Mouse (Mus musculus) CH12.LX (cell line): ENCODE data around the gene Phc3. TPM values are rescaled to one million over a fixed set of nuclear protein-coding genes. Genes with fewer than 3 reads are reported as not detected.
A peak's percentile ranks its signal among the peaks of the same experiment; 100 is the strongest.

Experiments
- DNase-seq: peaks from one replicate; pipeline ENCODE4 v3.0.0-alpha.2; 2013; ENCODE audit errors: extremely low read depth
- H3K27ac ChIP-seq: 2 replicates; pipeline ENCODE4 v1.5.1; 2012; ENCODE audit warnings: low read depth, mild to moderate bottlenecking, control low read depth, moderate library complexity; ENCODE audit not compliant: insufficient read depth
- H3K27me3 ChIP-seq: replicated peaks from 2 replicates; pipeline ENCODE3; 2012; ENCODE audit warnings: inconsistent platforms
- H3K36me3 ChIP-seq, 2 experiments: replicated peaks in 1 of 2; 2 replicates each; pipeline versions ENCODE3 to v1.6.1; 2012; ENCODE audit warnings: inconsistent platforms in 1 of 2, low read length in 1 of 2, mild to moderate bottlenecking in 1 of 2, mixed read lengths in 1 of 2, moderate library complexity in 1 of 2; ENCODE audit not compliant: control insufficient read depth in 1 of 2, insufficient read depth in 1 of 2
- H3K4me1 ChIP-seq, 2 experiments: 2 replicates each; pipeline ENCODE4 v1.6.1; 2012; ENCODE audit warnings: inconsistent platforms in 1 of 2, moderate library complexity in 1 of 2; ENCODE audit not compliant: insufficient read depth in 2 of 2, control insufficient read depth in 1 of 2
- H3K4me2 ChIP-seq: 2 replicates; pipeline ENCODE4 v1.6.1; 2012; ENCODE audit warnings: low read depth, mild to moderate bottlenecking, control low read depth; ENCODE audit not compliant: poor library complexity, insufficient read depth, severe bottlenecking
- H3K4me3 ChIP-seq, 3 experiments: fragments of 150-350 bp in 1 of 3; sonication (generic) in 1 of 3; replicated peaks in 1 of 3; 2 replicates each; pipeline versions ENCODE3 to v1.5.1; 2011 to 2012; ENCODE audit warnings: low read depth in 2 of 3, low read length in 2 of 3, mild to moderate bottlenecking in 2 of 3, moderate library complexity in 2 of 3, control low read depth in 1 of 3, improper control_type of control experiment in 1 of 3, inconsistent platforms in 1 of 3, mixed read lengths in 1 of 3; ENCODE audit not compliant: poor library complexity in 1 of 3
- H3K79me2 ChIP-seq: replicated peaks from 2 replicates; pipeline ENCODE4 v1.6.1; 2012; ENCODE audit warnings: mild to moderate bottlenecking, moderate library complexity; ENCODE audit not compliant: control insufficient read depth, poor library complexity, insufficient read depth, severe bottlenecking; ENCODE audit errors: extremely low read depth
- H3K9ac ChIP-seq: 2 replicates; pipeline ENCODE4 v1.6.1; 2012; ENCODE audit warnings: low read depth, mild to moderate bottlenecking, control low read depth, moderate library complexity; ENCODE audit not compliant: insufficient read depth
- H3K9me3 ChIP-seq: replicated peaks from 2 replicates; pipeline ENCODE3; 2012; ENCODE audit warnings: low read length, inconsistent platforms, mixed read lengths
- BHLHE40 ChIP-seq: IDR thresholded peaks from 2 replicates; pipeline ENCODE4 v1.6.1; 2011; ENCODE audit warnings: mild to moderate bottlenecking, low read depth, low read length, improper control_type of control experiment
- CHD1 ChIP-seq: IDR thresholded peaks from 2 replicates; pipeline ENCODE4 v1.6.1; 2012; ENCODE audit warnings: low read depth, low read length, improper control_type of control experiment, inconsistent platforms
- CHD2 ChIP-seq: IDR thresholded peaks from 2 replicates; pipeline ENCODE4 v1.6.1; 2011; ENCODE audit warnings: low read length, improper control_type of control experiment
- CTCF ChIP-seq, 2 experiments: IDR thresholded peaks in 1 of 2; conservative IDR thresholded peaks in 1 of 2; 2 replicates each; pipeline ENCODE4 v1.5.1; 2011 to 2012; ENCODE audit warnings: low read depth in 2 of 2, low read length in 2 of 2, improper control_type of control experiment in 1 of 2, inconsistent platforms in 1 of 2, mild to moderate bottlenecking in 1 of 2, moderate library complexity in 1 of 2
- ELF1 ChIP-seq: IDR thresholded peaks from 2 replicates; pipeline ENCODE4 v1.6.1; 2014; ENCODE audit warnings: low read depth, mild to moderate bottlenecking, inconsistent platforms, low read length, improper control_type of control experiment
- EP300 ChIP-seq: IDR thresholded peaks from 2 replicates; pipeline ENCODE4 v1.6.1; 2011; ENCODE audit warnings: low read length, improper control_type of control experiment
- ETS1 ChIP-seq: conservative IDR thresholded peaks from 2 replicates; pipeline ENCODE4 v1.6.1; 2012; ENCODE audit warnings: low read depth, mild to moderate bottlenecking, inconsistent platforms, low read length, improper control_type of control experiment, moderate library complexity
- GABPA ChIP-seq: IDR thresholded peaks from 2 replicates; pipeline ENCODE4 v1.6.1; 2012; ENCODE audit warnings: low read depth, low read length, improper control_type of control experiment, inconsistent platforms; ENCODE audit not compliant: insufficient replicate concordance
- HCFC1 ChIP-seq: IDR thresholded peaks from 2 replicates; pipeline ENCODE4 v1.6.1; 2012; ENCODE audit warnings: low read depth, mild to moderate bottlenecking, inconsistent platforms, low read length, improper control_type of control experiment
- IRF4 ChIP-seq: IDR thresholded peaks from 2 replicates; pipeline ENCODE4 v1.6.1; 2014; ENCODE audit warnings: low read depth, mild to moderate bottlenecking, inconsistent platforms, low read length, improper control_type of control experiment
- KAT2A ChIP-seq: IDR thresholded peaks from 2 replicates; pipeline ENCODE4 v1.6.1; 2012; ENCODE audit warnings: low read length, improper control_type of control experiment, inconsistent platforms; ENCODE audit not compliant: insufficient replicate concordance
- MAFK ChIP-seq: IDR thresholded peaks from 2 replicates; pipeline ENCODE4 v1.6.1; 2011; ENCODE audit warnings: low read length, improper control_type of control experiment; ENCODE audit not compliant: insufficient replicate concordance
- MAX ChIP-seq: IDR thresholded peaks from 2 replicates; pipeline ENCODE4 v1.6.1; 2011; ENCODE audit warnings: low read length, improper control_type of control experiment
- MAZ ChIP-seq: IDR thresholded peaks from 2 replicates; pipeline ENCODE4 v1.6.1; 2012; ENCODE audit warnings: low read depth, mild to moderate bottlenecking, inconsistent platforms, low read length, improper control_type of control experiment, moderate library complexity
- MEF2A ChIP-seq: IDR thresholded peaks from 2 replicates; pipeline ENCODE4 v1.6.1; 2014; ENCODE audit warnings: low read depth, mild to moderate bottlenecking, inconsistent platforms, low read length, improper control_type of control experiment, borderline replicate concordance
- MXI1 ChIP-seq: IDR thresholded peaks from 2 replicates; pipeline ENCODE4 v1.6.1; 2011; ENCODE audit warnings: mild to moderate bottlenecking, low read depth, low read length, improper control_type of control experiment
- MYC ChIP-seq: IDR thresholded peaks from 2 replicates; pipeline ENCODE4 v1.6.1; 2011; ENCODE audit warnings: low read depth, mild to moderate bottlenecking, improper control_type of control experiment, low read length
- NELFE ChIP-seq: IDR thresholded peaks from 2 replicates; pipeline ENCODE4 v1.6.1; 2011; ENCODE audit warnings: low read depth, low read length, improper control_type of control experiment
- NRF1 ChIP-seq: IDR thresholded peaks from 2 replicates; pipeline ENCODE4 v1.6.1; 2014; ENCODE audit warnings: low read depth, mild to moderate bottlenecking, inconsistent platforms, low read length, improper control_type of control experiment, moderate library complexity
- PAX5 ChIP-seq: IDR thresholded peaks from 2 replicates; pipeline ENCODE4 v1.6.1; 2012; ENCODE audit warnings: low read length, inconsistent platforms, mixed read lengths
- POLR2A ChIP-seq: IDR thresholded peaks from 2 replicates; pipeline ENCODE4 v1.6.1; 2011; ENCODE audit warnings: low read depth, mild to moderate bottlenecking, improper control_type of control experiment, low read length
- POLR2AphosphoS2 ChIP-seq: IDR thresholded peaks from 2 replicates; pipeline ENCODE4 v1.6.1; 2011; ENCODE audit warnings: low read depth, low read length, improper control_type of control experiment
- RAD21 ChIP-seq: IDR thresholded peaks from 2 replicates; pipeline ENCODE4 v1.6.1; 2011; ENCODE audit warnings: low read depth, mild to moderate bottlenecking, low read length, improper control_type of control experiment, moderate library complexity
- RCOR1 ChIP-seq: conservative IDR thresholded peaks from 2 replicates; pipeline ENCODE4 v1.6.1; 2012; ENCODE audit warnings: low read depth, mild to moderate bottlenecking, inconsistent platforms, low read length, improper control_type of control experiment
- SIN3A ChIP-seq: IDR thresholded peaks from 2 replicates; pipeline ENCODE4 v1.6.1; 2012; ENCODE audit warnings: low read length, improper control_type of control experiment, inconsistent platforms
- SMC3 ChIP-seq: IDR thresholded peaks from 2 replicates; pipeline ENCODE4 v1.6.1; 2011; ENCODE audit warnings: low read depth, low read length, improper control_type of control experiment
- TBP ChIP-seq: conservative IDR thresholded peaks from 2 replicates; pipeline ENCODE4 v1.6.1; 2011; ENCODE audit warnings: low read depth, low read length, improper control_type of control experiment
- TCF12 ChIP-seq: IDR thresholded peaks from 2 replicates; pipeline ENCODE4 v1.6.1; 2014; ENCODE audit warnings: low read depth, mild to moderate bottlenecking, inconsistent platforms, low read length, improper control_type of control experiment
- UBTF ChIP-seq: IDR thresholded peaks from 2 replicates; pipeline ENCODE4 v1.6.1; 2012; ENCODE audit warnings: low read depth, mild to moderate bottlenecking, inconsistent platforms, low read length, improper control_type of control experiment, moderate library complexity
- USF1 ChIP-seq: IDR thresholded peaks from 2 replicates; pipeline ENCODE4 v1.6.1; 2014; ENCODE audit warnings: low read depth, mild to moderate bottlenecking, inconsistent platforms, low read length, improper control_type of control experiment
- ZC3H11A ChIP-seq: IDR thresholded peaks from 2 replicates; pipeline ENCODE4 v1.6.1; 2012; ENCODE audit warnings: low read depth, mild to moderate bottlenecking, inconsistent platforms, low read length, improper control_type of control experiment
- ZKSCAN1 ChIP-seq: IDR thresholded peaks from 2 replicates; pipeline ENCODE4 v1.6.1; 2012; ENCODE audit warnings: low read depth, inconsistent platforms, low read length, improper control_type of control experiment, borderline replicate concordance
- ZMIZ1 ChIP-seq: IDR thresholded peaks from 2 replicates; pipeline ENCODE4 v1.6.1; 2012; ENCODE audit warnings: low read depth, mild to moderate bottlenecking, inconsistent platforms, low read length, improper control_type of control experiment
- ZNF384 ChIP-seq: IDR thresholded peaks from 2 replicates; pipeline ENCODE4 v1.6.1; 2012; ENCODE audit warnings: low read depth, low read length, improper control_type of control experiment, inconsistent platforms
- dilution Hi-C: fragments of 300-500 bp; cut with MboI; formaldehyde crosslinking; loops from 2 replicates; pipeline ENCODE4 v1.14.3; 2020; ENCODE audit warnings: low sequenced_read_pairs; ENCODE audit not compliant: extremely low pct_unique_long_range_greater_than_20kb, extremely low pct_ligation_motif_present
- in situ Hi-C: fragments of 300-500 bp; cut with MboI; formaldehyde crosslinking; loops from 3 replicates; pipeline ENCODE4 v1.14.3; 2019; ENCODE audit warnings: low sequenced_read_pairs, low pct_ligation_motif_present, low pct_unique_long_range_greater_than_20kb, mixed read lengths
- polyA plus RNA-seq: library from polyadenylated mRNA; unstranded; fragments of >175 nt; gene quantifications from 2 replicates; pipeline ENCODE4 v1.2.1, GENCODE M21; 2012; ENCODE audit warnings: low read depth; ENCODE audit not compliant: insufficient read length
- total RNA-seq, 2 experiments: library from RNA; depleted of rRNA; stranded (reverse); fragments of 300-350 nt in 1 of 2; fragments of >200 nt in 1 of 2; gene quantifications; 2 replicates each; pipeline ENCODE4 v1.2.3; 2012 to 2014

Gene Phc3
- total and polyA plus RNA-seq, 3 experiments, result 8.4 to 13.5 (median 8.8) TPM

DNA sequence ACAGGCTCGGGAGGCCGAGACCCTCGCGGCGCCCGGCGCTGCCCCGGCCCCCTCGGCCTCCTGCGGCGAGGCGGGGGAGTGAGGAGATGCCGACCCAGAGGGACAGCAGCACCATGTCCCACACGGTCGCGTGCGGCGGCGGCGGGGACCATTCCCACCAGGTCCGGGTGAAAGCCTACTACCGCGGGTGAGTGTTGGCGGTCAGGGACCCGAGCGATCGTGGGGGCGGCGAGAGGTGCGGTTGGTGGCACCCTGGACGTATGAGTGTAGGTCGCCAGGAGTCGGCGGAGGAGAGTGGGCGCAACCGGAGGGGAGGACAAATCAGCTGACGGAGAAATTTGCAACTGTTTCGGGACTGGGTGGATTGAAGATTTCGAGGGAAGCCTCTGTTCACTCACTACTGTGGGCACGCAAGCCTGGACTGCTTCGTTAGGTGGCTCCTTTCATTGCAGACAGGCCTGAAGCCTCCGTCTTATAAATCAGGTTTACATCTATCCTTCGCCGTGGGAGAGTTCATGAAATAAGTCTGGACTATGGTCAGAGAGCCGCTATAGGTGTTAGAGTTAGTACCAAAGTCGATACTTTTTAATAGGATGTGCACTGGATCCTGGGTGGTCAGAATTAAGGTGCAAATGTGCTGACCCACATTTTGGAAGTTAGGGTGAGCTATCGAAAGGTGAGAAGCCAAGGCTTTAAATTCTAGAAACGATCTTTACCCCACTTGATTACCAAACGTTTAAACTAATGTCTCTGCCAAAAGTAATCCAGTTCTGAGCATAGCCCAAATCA, 26.9 kb upstream of the Phc3 start (continued):
- TF ChIP-seq UBTF (peak; percentile 8; the same call in 1 of the 2 replicates), TBP (no peak), POLR2AphosphoS2 (no peak), CHD1 (no peak), RAD21 (no peak), SIN3A (peak; percentile 23; the same call in 1 of the 2 replicates), MYC (no peak), EP300 (no peak), MEF2A (no peak)
- TF ChIP-seq, all 38 proteins: peak for 5

DNA sequence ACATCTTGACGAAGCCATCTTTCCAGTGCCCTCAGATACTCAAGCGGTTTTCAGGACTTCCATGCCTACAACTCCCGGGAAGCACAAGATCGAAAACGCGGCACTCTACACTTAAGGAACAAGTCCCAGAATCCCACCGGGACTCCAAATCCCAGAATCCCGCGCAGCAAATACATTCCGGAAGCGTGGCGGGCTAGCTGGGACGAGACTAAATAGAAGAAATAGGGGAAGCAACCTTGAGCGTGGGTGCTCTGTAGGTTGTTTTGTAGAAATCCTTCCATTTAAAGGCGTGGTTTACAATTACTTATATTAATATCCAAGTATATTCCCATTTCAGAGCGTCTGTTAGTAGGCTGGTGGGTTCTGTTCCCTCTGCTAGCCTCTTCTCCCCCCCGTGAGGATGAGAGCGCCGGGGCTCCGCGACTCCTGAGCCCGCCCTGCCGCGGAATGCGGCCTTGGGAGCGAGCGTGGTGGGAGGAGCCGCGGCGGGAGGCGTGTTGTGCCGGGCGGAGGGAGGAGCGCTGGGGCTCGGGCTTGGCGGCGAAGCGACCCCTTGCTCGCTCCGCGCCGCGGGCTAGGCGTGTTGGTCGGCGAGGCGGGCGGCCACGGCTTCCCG, 26.2 kb upstream of the Phc3 start, which contains the start of gene Prkci:
Prkci (plus strand) TSS at position 465 of the 616 bp plus-strand sequence.
- peak within 1 kb of the TSS; percentile 64 for H3K9ac ChIP-seq
- in situ Hi-C loops, result loop anchor here (25.0 kb wide), 1 partner anchor 408 kb away; the partner anchor contains the start of gene Actrt3
- no peaks in the 10 kb centered on the region for H3K27me3 ChIP-seq
- H3K4me1 ChIP-seq, result peaks cover 20 to 51% of the 10 kb centered on the region in 2 experiments
- H3K27ac ChIP-seq, result peak within 1 kb of the TSS; percentile 5; the same call in 1 of the 2 replicates
- peak within 1 kb of the TSS; percentile 88 for H3K4me2 ChIP-seq
- H3K9me3 ChIP-seq, result no peaks in the 10 kb centered on the region
- dilution Hi-C loops, result no loop called here
- no peaks in the 10 kb centered on the region for H3K36me3 ChIP-seq
- H3K79me2 ChIP-seq, result peaks cover 23% of the 10 kb centered on the region
- peak within 1 kb of the TSS; percentile 82 to 94 (median 83) for H3K4me3 ChIP-seq
- DNase-seq, result peak; percentile 88
- TF ChIP-seq IRF4, result no peak
- TF ChIP-seq TCF12, result peak; percentile 45; the same call in 1 of the 2 replicates
- peak; percentile 68 for TF ChIP-seq POLR2A
- 0 out of 2 replicates have a peak, but pooled peaks have one; percentile 11 for TF ChIP-seq UBTF
- peak; percentile 21; the same call in 1 of the 2 replicates for TF ChIP-seq SIN3A
- peak; percentile 35; the same call in 1 of the 2 replicates for TF ChIP-seq MEF2A
- no peak for TF ChIP-seq BHLHE40
- TF ChIP-seq MXI1, result peak; percentile 75; the same call in 1 of the 2 replicates
- TF ChIP-seq HCFC1, result peak; percentile 99
- TF ChIP-seq EP300, result no peak
- TF ChIP-seq CTCF (conservative IDR thresholded peaks at IDR 0.05 in 1 of 2, IDR thresholded peaks at IDR 0.05 in 1 of 2; ENCODE audit: low read depth in 2 of 2, low read length in 2 of 2), result no peak
- peak; percentile 62 for TF ChIP-seq NELFE
- TF ChIP-seq ZC3H11A, result no peak
- no peak for TF ChIP-seq USF1
- TF ChIP-seq MAX, result no peak
- no peak for TF ChIP-seq ZKSCAN1
- no peak for TF ChIP-seq SMC3
- TF ChIP-seq TBP, result peak; percentile 70
- TF ChIP-seq PAX5, result no peak
- TF ChIP-seq RCOR1, result 0 out of 2 replicates have a peak, but pooled peaks have one; percentile 29
- peak; percentile 34; the same call in 1 of the 2 replicates for TF ChIP-seq GABPA
- no peak for TF ChIP-seq MAZ
- TF ChIP-seq RAD21, result no peak
- TF ChIP-seq ETS1, result peak; percentile 19; the same call in 1 of the 2 replicates
- no peak for TF ChIP-seq CHD2
- TF ChIP-seq ZMIZ1, result no peak
- TF ChIP-seq NRF1, result peak; percentile 8; the same call in 1 of the 2 replicates
- TF ChIP-seq CHD1, result peak; percentile 100
- peak; percentile 93 for TF ChIP-seq KAT2A
- no peak for TF ChIP-seq ZNF384
- peak; percentile 97 for TF ChIP-seq ELF1
- TF ChIP-seq MAFK, result no peak
